Mouse (Mus musculus) brain, embryonic 18.5 days (tissue): ENCODE measurements around the gene Olfr872.
"Not testable (repeated sequence)": the region's sequence is repeated elsewhere in the genome, so short reads cannot be mapped to it uniquely, and the experiment has no call there.

ENCODE experiments used
- DNase-seq: peaks from one replicate; pipeline ENCODE4 v3.0.0-alpha.2; 2012; ENCODE audit warnings: low read depth, low spot score

Gene Olfr872

DNA sequence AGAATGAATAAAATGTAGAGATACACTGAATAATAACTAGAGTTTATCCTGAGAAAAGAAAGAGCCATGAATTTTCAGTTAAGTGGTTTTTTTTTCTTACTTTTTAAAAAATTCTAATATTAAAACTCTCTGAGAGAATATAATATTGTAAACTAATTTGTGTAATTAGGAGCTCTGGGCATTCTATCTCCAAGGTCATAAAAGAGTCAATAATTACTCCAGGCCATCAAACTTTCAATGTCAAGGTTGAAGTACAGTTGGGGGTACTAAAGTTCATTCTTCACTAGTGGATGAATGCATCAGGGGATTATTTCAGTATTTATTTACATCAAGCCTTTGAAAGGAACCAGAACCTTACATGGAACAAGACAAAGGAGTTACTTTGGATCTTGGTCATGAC, at the start of gene Olfr872:
TSS of gene Olfr872 (plus strand) at position 301 of the 400 bp plus-strand sequence.
- no peak for DNase-seq

DNA sequence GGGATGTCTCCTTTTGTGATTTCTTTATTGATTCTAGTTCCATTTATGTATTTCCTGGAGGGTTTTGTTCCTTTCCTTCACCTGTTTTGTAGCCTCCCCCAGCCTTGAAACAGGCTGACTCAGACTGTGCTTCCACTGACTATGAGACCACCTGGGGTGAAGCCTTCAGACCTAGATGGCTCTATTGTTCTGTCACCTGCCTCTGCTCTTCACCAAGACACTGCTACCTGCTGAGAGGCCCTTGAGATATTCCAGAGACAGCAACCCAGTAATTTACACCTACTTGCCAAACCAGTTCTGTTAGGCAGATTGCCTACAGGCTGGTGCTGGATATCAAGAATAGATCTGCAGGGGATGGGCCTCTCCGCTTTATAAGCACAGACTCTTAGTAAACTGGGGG, 34.8 kb upstream of the Olfr872 start:
- DNase-seq: no peak

DNA sequence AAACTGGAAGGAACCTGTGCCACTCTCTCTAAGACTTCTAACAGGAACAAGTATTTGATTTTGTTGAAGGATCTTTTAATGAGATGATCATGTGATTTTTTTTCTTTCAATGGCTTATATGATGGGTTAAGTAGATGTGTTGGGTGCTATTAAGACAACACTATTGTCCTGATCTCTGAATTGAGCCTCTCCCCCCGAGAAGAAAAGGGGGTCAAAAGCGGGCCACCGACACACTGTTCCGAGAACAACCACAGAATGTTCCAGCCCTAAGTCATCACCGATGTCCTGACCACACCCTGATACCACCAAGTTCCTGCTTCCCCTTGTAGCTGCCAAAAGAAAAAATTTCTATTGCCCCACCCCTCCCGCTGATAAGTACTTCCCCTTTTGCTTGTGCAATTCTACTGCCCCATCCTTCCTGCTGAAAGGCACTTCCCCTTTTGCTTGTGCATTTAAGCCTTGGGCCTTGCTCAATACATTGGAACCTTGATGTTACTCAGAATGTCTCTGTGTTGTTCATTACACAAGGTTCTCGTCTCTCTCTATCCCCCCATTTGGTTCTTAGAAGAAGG, 33.4 kb upstream of the Olfr872 start:
- DNase-seq: not testable (repeated sequence)

DNA sequence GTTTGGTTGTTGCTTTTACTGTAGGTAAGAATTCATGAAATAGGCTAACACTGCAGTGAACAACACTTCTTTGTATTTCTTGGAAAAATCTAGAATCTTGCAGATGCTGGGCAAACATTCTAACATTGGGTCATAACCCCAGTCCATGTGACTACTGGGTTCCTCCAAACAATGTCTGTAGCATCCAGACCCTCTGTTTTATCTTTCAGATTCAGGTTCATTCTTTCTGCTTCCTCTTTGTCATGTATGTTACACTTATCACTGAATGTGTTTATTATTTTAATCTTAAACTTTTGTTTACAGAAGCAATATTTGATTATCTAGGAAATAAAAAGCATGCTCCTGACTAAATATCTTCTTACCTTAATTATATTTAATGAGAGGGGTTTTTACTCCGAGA, 26.1 kb upstream of the Olfr872 start:
- no peak for DNase-seq

DNA sequence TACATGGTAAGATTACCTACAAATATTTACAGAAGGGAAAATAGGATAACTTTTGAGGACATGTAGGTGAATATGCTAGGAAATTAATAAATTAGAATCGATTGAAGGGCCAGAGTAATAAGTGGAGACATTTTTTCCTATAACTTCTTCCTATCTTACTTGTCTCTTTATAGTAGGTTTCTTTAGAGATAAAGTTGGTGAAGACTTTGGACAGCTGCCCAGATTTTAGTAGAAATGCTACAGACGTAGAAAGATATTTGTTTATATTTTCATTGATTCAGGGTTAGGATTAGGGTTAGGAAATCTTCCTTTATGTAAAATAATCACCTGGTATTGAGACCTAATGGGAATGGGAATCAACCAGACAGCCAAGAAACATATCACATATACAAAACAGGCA, 25.4 kb upstream of the Olfr872 start:
- no peak for DNase-seq

DNA sequence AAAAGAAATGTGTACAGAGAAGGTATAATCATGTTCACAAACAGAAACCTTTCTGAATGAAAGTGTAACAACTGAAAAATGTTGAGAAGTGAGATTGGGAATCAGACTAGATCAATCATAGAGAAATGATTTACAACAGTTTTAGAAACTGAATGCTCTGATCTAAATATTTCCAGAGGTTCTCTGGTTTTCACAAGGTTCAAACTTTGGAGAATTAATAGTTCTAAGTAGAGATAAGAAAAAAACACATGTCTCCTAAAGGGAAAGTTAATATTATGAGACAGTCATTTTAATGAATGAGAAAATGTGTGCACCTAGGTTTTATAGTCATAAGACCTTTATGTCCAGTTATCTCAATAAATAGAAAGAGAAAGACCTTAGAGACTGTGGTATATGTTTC, 25.0 kb upstream of the Olfr872 start, which contains the start of gene Olfr871:
TSS of gene Olfr871 (plus strand) at position 301 of the 400 bp plus-strand sequence.
- DNase-seq: no peak

DNA sequence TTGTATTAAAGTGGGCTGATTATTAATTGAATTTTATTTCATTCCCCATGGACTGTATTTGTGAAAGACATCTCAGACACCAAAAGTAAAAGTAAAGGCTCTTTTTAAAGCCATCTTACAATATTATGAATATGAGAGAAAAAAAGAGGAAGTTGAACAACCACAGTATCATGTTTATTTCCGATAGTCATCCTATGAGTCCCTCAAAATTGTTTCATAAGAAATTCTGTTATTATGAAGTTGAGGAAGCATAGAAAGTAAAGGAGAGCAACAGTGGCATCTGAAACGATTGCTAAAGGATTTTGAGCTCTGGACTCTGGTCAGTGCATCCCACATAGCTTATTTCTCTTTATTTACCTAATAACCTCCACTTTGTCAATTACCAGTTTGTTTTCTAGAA, 459 bp downstream of the Olfr872 start:
- no peak for DNase-seq

DNA sequence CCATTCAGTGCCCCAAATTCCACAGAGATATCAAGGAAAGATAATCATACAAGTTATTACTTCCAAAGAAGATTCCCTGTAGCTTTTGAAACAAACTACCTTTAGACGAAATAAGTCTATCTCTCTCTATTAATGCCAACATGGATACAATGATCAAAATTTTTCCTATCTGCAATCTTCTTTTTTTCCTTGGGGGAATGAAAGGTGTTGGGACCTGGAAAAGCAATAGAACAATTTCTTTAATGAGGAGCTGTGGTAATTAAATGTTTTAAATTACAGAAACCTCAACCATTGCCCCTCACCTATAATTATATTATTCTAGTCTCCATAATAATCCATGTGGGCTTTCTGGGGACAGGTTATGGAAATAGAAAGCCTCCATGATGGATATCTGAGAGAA, 45.1 kb downstream of the Olfr872 start, which contains the start of gene Olfr39:
TSS of gene Olfr39 (plus strand) at position 301 of the 400 bp plus-strand sequence.
- no peak for DNase-seq

DNA sequence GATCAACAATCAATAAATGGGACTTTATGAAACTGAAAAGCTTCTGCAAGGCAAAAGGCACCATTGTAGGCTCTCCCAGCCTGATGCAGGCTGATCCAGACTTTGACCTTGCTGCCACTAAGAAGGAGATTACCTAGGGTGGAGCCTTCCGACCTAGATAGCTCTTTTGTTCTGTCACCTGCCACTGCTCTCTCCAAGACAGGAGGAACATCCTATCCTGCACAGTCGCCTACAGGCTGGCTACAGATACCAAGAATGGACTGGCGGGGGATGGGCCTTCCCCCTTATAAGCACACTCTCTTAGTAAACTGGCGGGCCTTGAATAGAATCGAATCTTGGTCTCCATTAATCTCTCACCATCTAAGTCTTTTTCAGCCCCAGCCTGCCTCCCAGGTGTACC, 58.6 kb downstream of the Olfr872 start:
- DNase-seq: not testable (repeated sequence)

DNA sequence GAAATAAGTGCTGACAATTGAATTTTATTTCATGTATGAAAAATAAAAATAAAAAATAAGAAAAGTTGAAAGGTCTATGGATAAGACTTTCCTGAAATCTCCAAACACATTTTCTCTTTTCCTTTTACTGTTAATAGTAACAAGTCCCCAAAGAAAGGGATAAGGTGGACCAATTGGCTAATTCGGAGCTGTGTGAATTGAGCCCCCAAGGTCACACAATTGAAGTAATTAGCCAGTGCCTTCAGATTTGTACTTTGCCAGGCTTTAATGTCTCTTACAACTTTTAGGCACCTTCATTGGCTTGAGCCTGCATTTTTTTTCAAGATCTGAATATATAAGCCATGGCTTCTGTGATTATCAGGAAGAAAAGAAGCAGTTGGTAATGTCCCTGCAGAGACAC, 61.3 kb downstream of the Olfr872 start, which contains the start of gene Olfr873:
TSS of gene Olfr873 (plus strand) at position 301 of the 400 bp plus-strand sequence.
- no peak for DNase-seq
